Mouse (Mus musculus): Measurements from ENCODE around the gene Chd2. TPM values are rescaled to one million over a fixed set of nuclear protein-coding genes. Genes with fewer than 3 reads are reported as not detected.
"Not testable (repeated sequence)": the region's sequence is repeated elsewhere in the genome, so short reads cannot be mapped to it uniquely, and the experiment has no call there.

Gene Chd2
- total and polyA plus RNA-seq, 2 experiments from 2014 or later = 34.4 to 43.8 TPM

- no peak for ATAC-seq (ENCODE audit: low FRiP score)
- 87% methylated on average over 6 of the region's 6 CpGs for WGBS
These were observed 18.4 kb downstream of the Chd2 start for GRCm38 (mm10) chr7:73523183-73523582.

DNA sequence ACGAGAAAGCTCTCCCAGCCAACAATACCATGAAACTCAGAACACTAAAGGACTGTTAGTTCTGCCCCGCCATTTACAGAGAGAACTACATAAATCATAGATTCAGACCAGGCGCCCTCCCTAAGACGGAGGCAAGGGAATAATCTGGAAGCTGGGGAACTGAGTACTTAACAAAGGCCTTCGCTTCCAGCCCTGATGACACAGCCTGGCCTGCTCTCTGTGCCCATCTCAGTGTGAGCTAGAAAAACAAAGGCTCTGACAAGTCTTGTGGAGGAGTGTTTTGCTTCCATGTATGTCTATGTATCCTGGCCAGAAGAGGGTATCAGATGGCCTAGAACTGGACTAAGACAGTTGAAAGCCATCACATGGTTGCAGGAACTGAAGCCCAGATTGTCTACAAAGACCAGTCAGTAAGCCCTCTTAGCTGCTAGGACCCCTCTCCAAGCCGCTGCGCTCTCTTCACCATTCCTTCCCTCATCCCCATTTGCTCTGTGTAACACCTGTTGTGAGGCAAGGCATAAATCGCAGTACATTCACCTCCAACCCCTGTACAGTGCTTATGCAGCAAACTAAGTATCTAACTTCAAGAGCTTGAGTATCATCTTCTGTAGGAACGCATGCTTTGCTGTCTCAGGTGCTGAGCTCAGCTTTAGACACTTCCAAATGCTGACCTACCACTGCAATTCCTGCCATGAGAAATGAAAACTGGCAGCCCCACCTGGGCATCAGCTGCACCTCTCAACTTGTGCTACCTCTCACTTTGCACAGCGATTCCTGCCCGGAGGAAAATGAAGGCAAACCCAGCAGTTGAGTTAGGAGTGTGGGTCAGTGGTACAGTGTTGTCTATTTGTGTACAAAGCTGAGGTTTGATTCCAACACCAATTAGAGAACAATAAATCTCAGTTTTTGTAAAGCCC is 20.1 kb downstream of the Chd2 start:
- Histone ChIP-seq H3K4me1 (ENCODE audit: insufficient read depth, low read length) (peaks cover 11% of the 10 kb centered on the region), H3K4me3 (ENCODE audit: low read depth, low read length) (no peak overlapping the region), H3K9me3 (ENCODE audit: low read length) (no peaks in the 10 kb centered on the region), H3K4me2 (ENCODE audit: low read depth, low read length, poor library complexity, severe bottlenecking) (no peak overlapping the region), H3K9ac (replicated peaks; ENCODE audit: low read length, poor library complexity, severe bottlenecking) (no peak overlapping the region), H3K27me3 (ENCODE audit: insufficient read depth, low read length) (no peaks in the 10 kb centered on the region), H3K36me3 (ENCODE audit: insufficient read depth, low read length) (peaks cover 3% of the 10 kb centered on the region), H3K27ac (ENCODE audit: low read depth, low read length) (peak overlapping the region; percentile 39)
- DNase-seq (ENCODE audit: low spot score) (no peak), ATAC-seq (ENCODE audit: low FRiP score) (no peak)
- TF ChIP-seq CTCF (IDR thresholded peaks at IDR 0.05) = no peak
- 75% methylated on average over 11 of the region's 11 CpGs for WGBS

More at GRCm38 (mm10) chr7:73523183-73523582, 18.4 kb downstream of the Chd2 start:
- Histone ChIP-seq H3K9ac (replicated peaks; ENCODE audit: low read length, poor library complexity, severe bottlenecking) (no peak overlapping the region), H3K27me3 (ENCODE audit: insufficient read depth, low read length) (no peaks in the 10 kb centered on the region), H3K36me3 (ENCODE audit: insufficient read depth, low read length) (peaks cover 3% of the 10 kb centered on the region), H3K9me3 (ENCODE audit: low read length) (no peaks in the 10 kb centered on the region), H3K27ac (ENCODE audit: low read depth, low read length) (no peak overlapping the region), H3K4me1 (ENCODE audit: insufficient read depth, low read length) (peaks cover 11% of the 10 kb centered on the region), H3K4me2 (ENCODE audit: low read depth, low read length, poor library complexity, severe bottlenecking) (no peak overlapping the region), H3K4me3 (ENCODE audit: low read depth, low read length) (no peak overlapping the region)
- TF ChIP-seq CTCF (IDR thresholded peaks at IDR 0.05) = no peak
- no peak for DNase-seq (ENCODE audit: low spot score)

GRCm38 (mm10) chr7:73520231-73520630 is 21.4 kb downstream of the Chd2 start:
- Histone ChIP-seq H3K36me3 (ENCODE audit: insufficient read depth, low read length) (peaks cover 3% of the 10 kb centered on the region), H3K4me1 (ENCODE audit: insufficient read depth, low read length) (peaks cover 11% of the 10 kb centered on the region), H3K9ac (replicated peaks; ENCODE audit: low read length, poor library complexity, severe bottlenecking) (no peak overlapping the region), H3K27ac (ENCODE audit: low read depth, low read length) (no peak overlapping the region), H3K4me2 (ENCODE audit: low read depth, low read length, poor library complexity, severe bottlenecking) (no peak overlapping the region), H3K27me3 (ENCODE audit: insufficient read depth, low read length) (no peaks in the 10 kb centered on the region), H3K9me3 (ENCODE audit: low read length) (no peaks in the 10 kb centered on the region), H3K4me3 (ENCODE audit: low read depth, low read length) (no peak overlapping the region)
- no peak for TF ChIP-seq CTCF (IDR thresholded peaks at IDR 0.05)
- ATAC-seq (ENCODE audit: low FRiP score) (no peak), DNase-seq (ENCODE audit: low spot score) (no peak)
- WGBS = 79% methylated on average over 10 of the region's 10 CpGs

DNA sequence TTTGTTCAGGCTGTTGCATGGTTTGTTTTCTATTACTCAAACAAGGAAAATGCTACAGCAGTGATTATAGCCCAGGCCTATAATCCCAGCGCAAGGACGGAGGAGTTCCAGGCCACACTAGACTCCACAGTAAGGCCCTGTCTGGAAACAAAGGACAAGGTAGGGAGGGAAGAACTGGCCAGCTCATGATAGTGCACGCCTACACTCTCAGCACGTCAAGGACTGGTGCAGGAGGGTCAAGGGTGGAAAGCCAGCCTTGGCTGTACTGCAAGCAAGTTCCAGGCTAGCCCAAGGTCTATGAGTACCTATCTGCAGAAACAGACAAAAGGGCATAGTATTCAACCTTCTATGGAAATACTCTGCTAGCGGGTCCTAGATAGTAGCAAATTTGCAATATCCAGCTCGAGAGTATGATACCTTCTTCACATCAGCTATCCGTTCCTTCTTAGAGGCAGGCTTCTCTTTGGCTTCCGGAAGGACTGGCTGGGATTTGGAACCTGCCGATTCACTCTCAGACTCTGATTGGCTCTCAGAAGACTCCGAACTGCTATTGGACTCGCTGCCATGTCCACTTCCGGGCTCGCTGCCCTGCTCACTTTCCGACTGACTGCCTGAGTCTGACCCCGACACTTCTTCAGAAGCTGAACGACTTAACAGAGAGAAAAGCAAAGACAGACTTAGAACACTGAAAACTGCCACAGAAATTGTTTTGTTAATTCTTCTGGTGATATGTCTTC is 22.4 kb downstream of the Chd2 start:
- Histone ChIP-seq H3K9me3 (ENCODE audit: low read length) (no peaks in the 10 kb centered on the region), H3K4me3 (ENCODE audit: low read depth, low read length) (no peak overlapping the region), H3K36me3 (ENCODE audit: insufficient read depth, low read length) (peaks cover 8% of the 10 kb centered on the region), H3K4me1 (ENCODE audit: insufficient read depth, low read length) (peaks cover 11% of the 10 kb centered on the region), H3K27me3 (ENCODE audit: insufficient read depth, low read length) (no peaks in the 10 kb centered on the region), H3K4me2 (ENCODE audit: low read depth, low read length, poor library complexity, severe bottlenecking) (no peak overlapping the region), H3K27ac (ENCODE audit: low read depth, low read length) (no peak overlapping the region), H3K9ac (replicated peaks; ENCODE audit: low read length, poor library complexity, severe bottlenecking) (no peak overlapping the region)
- 92% methylated on average over 16 of the region's 16 CpGs for WGBS
- DNase-seq (ENCODE audit: low spot score) = no peak
- no peak for TF ChIP-seq CTCF (IDR thresholded peaks at IDR 0.05)
- ATAC-seq (ENCODE audit: low FRiP score) = no peak

DNA sequence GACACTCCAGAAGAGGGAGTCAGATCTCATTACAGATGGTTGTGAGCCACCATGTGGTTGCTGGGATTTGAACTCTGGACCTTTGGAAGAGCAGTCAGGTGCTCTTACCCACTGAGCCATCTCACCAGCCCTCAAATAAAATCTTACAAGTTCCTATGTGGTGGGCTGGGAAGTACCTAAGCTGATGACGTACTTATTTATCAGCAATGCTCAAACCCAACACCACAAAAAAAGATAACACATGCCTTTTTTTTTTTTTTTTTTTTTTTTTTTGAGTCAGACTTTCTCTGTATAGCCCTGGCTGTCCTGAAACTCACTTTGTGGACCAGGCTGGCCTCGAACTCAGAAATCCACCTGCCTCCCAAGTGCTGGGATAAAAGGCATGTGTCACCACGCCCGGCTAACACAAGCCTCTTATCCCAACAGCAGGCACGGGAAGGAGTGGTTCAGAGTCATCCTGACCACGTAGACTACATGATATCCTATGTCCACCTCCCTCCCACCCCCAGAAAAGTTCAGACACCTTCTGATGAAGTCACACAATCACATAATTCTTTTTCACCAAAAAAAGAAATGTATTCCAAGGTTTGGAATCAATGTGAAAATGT is 23.2 kb downstream of the Chd2 start:
- H3K36me3 ChIP-seq (ENCODE audit: insufficient read depth, low read length); H3K9me3 ChIP-seq (ENCODE audit: low read length); H3K4me2 ChIP-seq (ENCODE audit: low read depth, low read length, poor library complexity, severe bottlenecking); H3K4me3 ChIP-seq (ENCODE audit: low read depth, low read length); H3K4me1 ChIP-seq (ENCODE audit: insufficient read depth, low read length); H3K27ac ChIP-seq (ENCODE audit: low read depth, low read length); H3K9ac ChIP-seq (replicated peaks; ENCODE audit: low read length, poor library complexity, severe bottlenecking); H3K27me3 ChIP-seq (ENCODE audit: insufficient read depth, low read length); DNase-seq (ENCODE audit: low spot score); ATAC-seq (ENCODE audit: low FRiP score): not testable (repeated sequence)
- WGBS = 89% methylated on average over 6 of the region's 6 CpGs
